Mouse (Mus musculus) embryonic facial prominence, embryonic 12.5 days (tissue): ENCODE measurements around the gene Impg1. TPM values are rescaled to one million over a fixed set of nuclear protein-coding genes. Genes with fewer than 3 reads are reported as not detected.

Experiments used
- ATAC-seq: fragments of 200-750 bp; cut with Nextera tagmentation; 2 replicates; pipeline ENCODE4 v1.8.0; 2017; ENCODE audit not compliant: insufficient number of reproducible peaks, insufficient read depth, low FRiP score, low TSS enrichment
- H3K27ac ChIP-seq: fragments of 300-500 bp; sonication (generic); 2 replicates; pipeline ENCODE4 v1.5.1; 2016; ENCODE audit warnings: mild to moderate bottlenecking
- H3K27me3 ChIP-seq: fragments of 300-500 bp; sonication (generic); 2 replicates; pipeline ENCODE4 v1.6.1; 2016; ENCODE audit warnings: mild to moderate bottlenecking, moderate library complexity
- H3K36me3 ChIP-seq: fragments of 300-500 bp; sonication (generic); 2 replicates; pipeline ENCODE4 v1.6.1; 2016; ENCODE audit warnings: mild to moderate bottlenecking
- H3K4me1 ChIP-seq: fragments of 300-500 bp; sonication (generic); 2 replicates; pipeline ENCODE4 v1.6.1; 2016
- H3K4me2 ChIP-seq: fragments of 300-500 bp; sonication (generic); replicated peaks from 2 replicates; pipeline ENCODE4 v1.6.1; 2016; ENCODE audit warnings: mild to moderate bottlenecking, moderate library complexity
- H3K4me3 ChIP-seq: fragments of 300-500 bp; sonication (generic); 2 replicates; pipeline ENCODE4 v1.5.1; 2016; ENCODE audit warnings: mild to moderate bottlenecking
- H3K9ac ChIP-seq: fragments of 300-500 bp; sonication (generic); 2 replicates; pipeline ENCODE4 v1.6.1; 2016; ENCODE audit warnings: mild to moderate bottlenecking, moderate library complexity
- H3K9me3 ChIP-seq: fragments of 300-500 bp; sonication (generic); 2 replicates; pipeline ENCODE4 v1.6.1; 2016; ENCODE audit warnings: mild to moderate bottlenecking, moderate library complexity
- WGBS: fragments of 180-500 bp; shearing (Covaris S2); methylation state at CpG from one replicate; pipeline ENCODE4 v1.1.7; 2016; 5-methylcytosine and 5-hydroxymethylcytosine counted together
- polyA plus RNA-seq: library from polyadenylated mRNA; unstranded; fragments of >200 nt; fragmentation: Nextera tagmentation; extraction: Ambion mirVana; gene quantifications from 2 replicates; pipeline ENCODE4 v1.2.1, GENCODE M21; 2016

The Impg1 gene
- polyA plus RNA-seq, 1 experiment from 2014 or later = not detected

DNA sequence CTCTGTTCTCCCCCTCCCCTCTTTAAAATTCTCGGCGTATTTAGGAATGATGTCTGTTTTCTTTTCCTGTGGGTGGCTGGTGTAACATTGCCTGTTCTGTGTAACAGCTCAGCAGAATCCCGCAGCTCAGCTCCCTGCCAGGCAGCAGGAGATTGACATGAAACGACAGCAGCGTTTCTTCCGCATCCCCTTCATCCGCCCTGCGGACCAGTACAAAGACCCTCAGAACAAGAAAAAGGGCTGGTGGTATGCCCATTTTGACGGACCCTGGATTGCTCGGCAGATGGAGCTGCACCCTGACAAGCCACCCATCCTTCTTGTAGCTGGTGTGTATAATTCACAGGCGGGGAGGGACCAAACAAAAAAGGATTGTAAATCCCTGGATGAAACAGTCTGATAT is 158.4 kb downstream of the Impg1 start:
- no peaks in the 10 kb centered on the region for H3K27me3 ChIP-seq
- H3K4me2 ChIP-seq = no peak overlapping the region
- H3K36me3 ChIP-seq = no peaks in the 10 kb centered on the region
- 43% methylated on average over 11 of the region's 11 CpGs for WGBS
- no peak overlapping the region for H3K27ac ChIP-seq
- no peak overlapping the region for H3K9ac ChIP-seq
- no peak for ATAC-seq
- H3K4me3 ChIP-seq = no peak overlapping the region
- 0 out of 2 replicates have a peak, but pooled peaks cover 2% of the 10 kb centered on the region for H3K4me1 ChIP-seq
- H3K9me3 ChIP-seq = no peaks in the 10 kb centered on the region

DNA sequence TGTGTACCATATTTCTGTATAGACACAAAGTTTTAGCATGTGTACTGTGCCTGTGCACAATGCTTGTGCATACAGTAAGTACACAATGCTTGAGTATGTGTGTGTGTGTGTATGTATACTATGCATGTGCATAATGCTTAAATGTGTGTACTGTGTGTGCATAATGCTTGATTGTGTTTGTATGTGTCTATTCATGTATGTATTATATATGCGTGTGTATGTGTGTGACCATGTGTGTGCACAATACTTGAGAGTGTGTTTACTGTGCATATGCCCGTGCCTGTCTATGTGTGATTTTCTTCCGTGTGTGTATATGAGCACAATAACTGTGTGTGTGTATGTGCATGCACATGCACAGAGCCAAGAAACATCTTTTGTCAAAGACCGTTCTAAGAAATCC is 158.9 kb downstream of the Impg1 start:
- Histone ChIP-seq H3K36me3 (no peaks in the 10 kb centered on the region), H3K9me3 (no peaks in the 10 kb centered on the region), H3K9ac (no peak overlapping the region), H3K4me3 (no peak overlapping the region), H3K27me3 (no peaks in the 10 kb centered on the region), H3K27ac (no peak overlapping the region), H3K4me1 (0 out of 2 replicates have a peak, but pooled peaks cover 2% of the 10 kb centered on the region), H3K4me2 (no peak overlapping the region)
- ATAC-seq = no peak
- WGBS = 86% methylated on average over 4 of the region's 4 CpGs

DNA sequence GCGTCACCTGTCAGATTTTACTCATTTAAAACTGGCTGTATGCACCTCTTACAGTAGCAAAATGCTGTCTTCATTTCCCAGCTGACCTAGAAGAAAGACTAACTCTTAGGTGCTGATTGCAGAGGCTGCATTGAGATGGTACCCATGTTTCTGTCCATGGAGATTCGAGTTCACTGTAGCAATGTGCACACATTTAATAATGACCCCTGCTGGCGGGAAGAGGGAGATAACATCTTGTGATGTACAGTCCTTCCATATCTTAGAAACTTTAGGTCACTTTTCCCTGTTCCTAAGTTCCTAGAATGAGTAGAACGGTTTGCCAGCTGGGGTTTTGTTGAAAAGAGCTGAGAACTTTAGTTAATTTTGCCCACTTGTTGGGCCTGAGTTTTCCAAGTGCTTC is 161.8 kb downstream of the Impg1 start:
- ATAC-seq = no peak
- H3K27ac ChIP-seq = no peak overlapping the region
- H3K9ac ChIP-seq = no peak overlapping the region
- WGBS = 70% methylated on average over 4 of the region's 4 CpGs
- no peak overlapping the region for H3K4me3 ChIP-seq
- no peaks in the 10 kb centered on the region for H3K9me3 ChIP-seq
- no peaks in the 10 kb centered on the region for H3K36me3 ChIP-seq
- H3K4me2 ChIP-seq = no peak overlapping the region
- H3K27me3 ChIP-seq = no peaks in the 10 kb centered on the region
- H3K4me1 ChIP-seq = 0 out of 2 replicates have a peak, but pooled peaks cover 2% of the 10 kb centered on the region

GRCm38 (mm10) chr9:80299031-80299430 is 166.2 kb downstream of the Impg1 start:
- 92% methylated on average over 9 of the region's 9 CpGs for WGBS
- Histone ChIP-seq H3K4me2 (no peak overlapping the region), H3K4me1 (no peaks in the 10 kb centered on the region), H3K27ac (no peak overlapping the region), H3K27me3 (no peaks in the 10 kb centered on the region), H3K4me3 (no peak overlapping the region), H3K9ac (no peak overlapping the region), H3K9me3 (no peaks in the 10 kb centered on the region), H3K36me3 (no peaks in the 10 kb centered on the region)
- ATAC-seq = no peak

GRCm38 (mm10) chr9:80296086-80296485 is 169.2 kb downstream of the Impg1 start:
- H3K4me1 ChIP-seq = no peaks in the 10 kb centered on the region
- no peaks in the 10 kb centered on the region for H3K27me3 ChIP-seq
- 60% methylated on average over 4 of the region's 4 CpGs for WGBS
- no peak overlapping the region for H3K4me2 ChIP-seq
- no peak overlapping the region for H3K4me3 ChIP-seq
- no peak overlapping the region for H3K27ac ChIP-seq
- no peaks in the 10 kb centered on the region for H3K36me3 ChIP-seq
- no peak for ATAC-seq
- H3K9ac ChIP-seq = no peak overlapping the region
- no peaks in the 10 kb centered on the region for H3K9me3 ChIP-seq

DNA sequence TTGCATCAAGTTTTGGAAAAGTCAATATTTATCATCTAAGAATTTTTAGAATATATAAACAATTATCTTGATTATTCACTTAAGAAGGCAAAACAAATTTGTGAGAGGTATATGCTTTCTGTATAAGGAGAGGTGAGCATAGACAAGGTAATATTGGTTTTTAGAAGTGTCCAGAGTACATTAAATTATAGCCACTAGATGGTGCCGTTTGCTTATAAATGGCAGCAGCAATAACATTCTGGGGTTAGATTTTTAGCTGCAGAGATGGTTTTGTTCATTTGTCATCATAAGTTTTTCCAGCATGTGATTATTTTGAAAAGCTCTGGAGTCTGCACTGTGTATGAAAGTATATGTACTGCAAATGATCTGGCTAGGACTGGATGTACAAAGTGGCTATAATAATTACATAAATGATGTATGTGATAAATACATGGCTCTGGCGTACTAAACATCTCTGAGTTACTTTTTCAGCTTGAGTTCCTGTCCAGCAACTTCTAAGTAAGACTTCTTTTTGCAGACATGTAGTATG is 172.2 kb downstream of the Impg1 start:
- ATAC-seq = no peak
- 54% methylated on average over 2 of the region's 2 CpGs for WGBS

GRCm38 (mm10) chr9:80286845-80287244 is 178.4 kb downstream of the Impg1 start:
- no peak for ATAC-seq
- Histone ChIP-seq H3K9me3 (no peaks in the 10 kb centered on the region), H3K27me3 (no peaks in the 10 kb centered on the region)

More for the DNA sequence above, 172.2 kb downstream of the Impg1 start:
- Histone ChIP-seq H3K27me3 (no peaks in the 10 kb centered on the region), H3K9me3 (no peaks in the 10 kb centered on the region), H3K4me1 (no peaks in the 10 kb centered on the region), H3K4me2 (no peak overlapping the region), H3K36me3 (no peaks in the 10 kb centered on the region), H3K4me3 (no peak overlapping the region), H3K27ac (no peak overlapping the region), H3K9ac (no peak overlapping the region)

DNA sequence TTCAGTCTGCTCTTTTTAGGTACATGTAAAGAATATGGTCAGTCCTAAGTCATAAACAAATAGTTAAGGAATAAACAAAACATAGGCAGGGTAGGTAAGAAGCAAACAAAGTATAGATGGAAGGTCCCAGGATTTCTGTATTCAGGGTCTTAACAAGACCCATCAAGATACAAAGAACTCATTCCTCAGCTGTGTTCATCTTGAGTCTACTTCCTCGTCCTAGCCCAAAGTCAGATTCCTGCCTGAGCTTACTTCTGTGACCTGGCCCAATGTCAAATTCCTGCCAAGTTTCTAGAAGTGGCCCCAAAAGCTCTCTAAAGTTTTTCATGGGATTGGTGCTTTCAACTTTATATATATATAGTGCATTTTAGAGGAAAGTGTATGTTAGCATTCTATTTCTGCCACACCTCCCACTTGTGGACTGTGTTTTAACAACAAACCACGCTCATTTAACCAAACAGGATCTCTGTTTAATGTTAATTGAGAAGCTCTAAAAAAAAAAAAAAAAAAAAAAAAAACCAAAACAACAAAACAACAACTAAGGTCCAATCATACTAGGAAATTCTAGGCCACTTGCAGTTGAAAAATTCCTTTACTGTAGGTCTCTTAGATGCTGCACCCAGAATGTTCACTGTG is 180.6 kb downstream of the Impg1 start:
- Histone ChIP-seq H3K9ac (no peak overlapping the region), H3K4me3 (no peak overlapping the region), H3K27ac (no peak overlapping the region), H3K36me3 (no peaks in the 10 kb centered on the region), H3K27me3 (no peaks in the 10 kb centered on the region), H3K4me2 (no peak overlapping the region), H3K4me1 (no peaks in the 10 kb centered on the region), H3K9me3 (no peaks in the 10 kb centered on the region)
- 72% methylated on average over 2 of the region's 2 CpGs for WGBS
- no peak for ATAC-seq

More at GRCm38 (mm10) chr9:80286845-80287244, 178.4 kb downstream of the Impg1 start:
- 91% methylated on average over 7 of the region's 7 CpGs for WGBS
- Histone ChIP-seq H3K4me1 (no peaks in the 10 kb centered on the region), H3K27ac (no peak overlapping the region), H3K36me3 (no peaks in the 10 kb centered on the region), H3K4me3 (no peak overlapping the region), H3K9ac (no peak overlapping the region), H3K4me2 (no peak overlapping the region)

DNA sequence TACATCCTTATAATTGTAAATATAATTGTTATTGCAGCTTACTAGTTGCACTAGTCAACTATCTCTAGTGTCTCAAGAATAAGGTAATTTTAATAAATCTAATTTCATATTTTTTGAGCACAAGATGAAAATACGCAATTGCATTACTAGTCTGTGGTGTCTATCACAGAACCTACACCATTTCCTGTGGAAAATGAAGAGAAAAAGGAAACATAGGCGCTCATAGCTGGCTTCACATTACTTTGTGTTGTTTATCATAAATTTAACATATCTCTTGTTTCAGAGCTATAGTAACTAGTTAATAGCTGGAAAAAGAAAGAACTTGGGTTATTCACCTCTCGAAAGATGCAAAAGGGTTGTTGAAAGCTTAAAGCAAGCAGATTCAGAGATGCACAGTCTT is 182.9 kb downstream of the Impg1 start:
- no peak overlapping the region for H3K4me2 ChIP-seq
- H3K27me3 ChIP-seq = no peaks in the 10 kb centered on the region
- H3K27ac ChIP-seq = no peak overlapping the region
- WGBS = 91% methylated on average over 3 of the region's 3 CpGs
- H3K4me3 ChIP-seq = no peak overlapping the region
- no peaks in the 10 kb centered on the region for H3K36me3 ChIP-seq
- H3K4me1 ChIP-seq = no peaks in the 10 kb centered on the region
- no peaks in the 10 kb centered on the region for H3K9me3 ChIP-seq
- ATAC-seq = no peak
- H3K9ac ChIP-seq = no peak overlapping the region

GRCm38 (mm10) chr9:80280724-80281123 is 184.6 kb downstream of the Impg1 start:
- Histone ChIP-seq H3K27ac (no peak overlapping the region), H3K4me2 (no peak overlapping the region), H3K9me3 (no peaks in the 10 kb centered on the region), H3K9ac (no peak overlapping the region), H3K4me3 (no peak overlapping the region), H3K4me1 (peaks cover 8% of the 10 kb centered on the region; the same call in 1 of the 2 replicates), H3K36me3 (no peaks in the 10 kb centered on the region), H3K27me3 (no peaks in the 10 kb centered on the region)
- no peak for ATAC-seq
- 97% methylated on average over 1 of the region's 1 CpGs for WGBS

DNA sequence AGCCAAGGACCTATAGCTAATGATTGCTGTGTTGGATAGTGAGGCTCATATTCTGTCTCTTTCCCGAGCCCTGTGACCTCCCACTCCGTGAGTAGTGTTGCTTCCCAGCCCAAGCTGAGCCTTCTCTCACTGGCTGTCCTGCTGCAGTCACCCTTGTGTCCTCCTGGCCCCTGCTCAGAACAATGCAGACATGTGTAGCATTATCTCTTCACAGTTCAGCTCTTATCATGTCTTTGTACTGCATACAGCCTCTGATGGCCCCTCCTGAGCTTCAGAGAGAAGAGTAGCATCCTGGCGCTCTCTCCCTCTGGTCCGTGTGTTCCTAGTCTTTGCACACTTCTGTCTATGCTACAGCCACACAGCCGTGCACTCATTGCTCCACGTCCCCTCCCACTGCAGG is 187.5 kb downstream of the Impg1 start:
- H3K4me2 ChIP-seq = no peak overlapping the region
- H3K27me3 ChIP-seq = no peaks in the 10 kb centered on the region
- H3K27ac ChIP-seq = no peak overlapping the region
- no peaks in the 10 kb centered on the region for H3K9me3 ChIP-seq
- peaks cover 8% of the 10 kb centered on the region; the same call in 1 of the 2 replicates for H3K4me1 ChIP-seq
- H3K9ac ChIP-seq = no peak overlapping the region
- no peaks in the 10 kb centered on the region for H3K36me3 ChIP-seq
- no peak overlapping the region for H3K4me3 ChIP-seq
- ATAC-seq = no peak
- WGBS = 79% methylated on average over 6 of the region's 6 CpGs

GRCm38 (mm10) chr9:80277157-80277556 is 188.1 kb downstream of the Impg1 start:
- H3K4me3 ChIP-seq = no peak overlapping the region
- no peak overlapping the region for H3K4me2 ChIP-seq
- no peak overlapping the region for H3K9ac ChIP-seq
- peaks cover 8% of the 10 kb centered on the region; the same call in 1 of the 2 replicates for H3K4me1 ChIP-seq
- H3K9me3 ChIP-seq = no peaks in the 10 kb centered on the region
- H3K27me3 ChIP-seq = no peaks in the 10 kb centered on the region
- no peak for ATAC-seq
- no peaks in the 10 kb centered on the region for H3K36me3 ChIP-seq
- no peak overlapping the region for H3K27ac ChIP-seq
- 37% methylated on average over 2 of the region's 2 CpGs for WGBS
